Mouse (Mus musculus): ENCODE measurements around the gene Dact3. TPM values are rescaled to one million over a fixed set of nuclear protein-coding genes. Genes with fewer than 3 reads are reported as not detected.
A peak's percentile ranks its signal among the peaks of the same experiment; 100 is the strongest.

The Dact3 gene
- total RNA-seq, 1 experiment from 2014 or later, result 2.6 TPM

DNA sequence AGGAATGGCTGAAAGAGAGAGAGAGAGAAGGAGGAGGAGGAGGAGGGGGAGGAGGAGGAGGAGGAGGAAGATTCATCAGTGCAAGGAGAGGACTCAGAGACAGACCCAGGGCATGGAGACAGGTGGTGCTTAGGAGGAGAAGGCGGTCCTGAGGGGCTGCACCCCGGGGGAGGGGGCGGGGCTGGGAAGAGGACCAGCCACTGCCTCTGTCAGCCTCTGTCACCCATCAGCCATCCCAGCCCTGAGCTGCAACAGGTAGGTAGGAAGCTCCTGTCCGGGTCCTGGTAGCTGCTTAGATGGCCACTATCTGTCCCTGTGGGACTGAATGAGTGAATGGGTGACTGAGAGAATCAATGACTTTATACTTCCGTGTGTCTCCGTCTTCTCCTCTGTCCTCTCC is 18.5 kb downstream of the Dact3 start:
- DNase-seq, result no peak

DNA sequence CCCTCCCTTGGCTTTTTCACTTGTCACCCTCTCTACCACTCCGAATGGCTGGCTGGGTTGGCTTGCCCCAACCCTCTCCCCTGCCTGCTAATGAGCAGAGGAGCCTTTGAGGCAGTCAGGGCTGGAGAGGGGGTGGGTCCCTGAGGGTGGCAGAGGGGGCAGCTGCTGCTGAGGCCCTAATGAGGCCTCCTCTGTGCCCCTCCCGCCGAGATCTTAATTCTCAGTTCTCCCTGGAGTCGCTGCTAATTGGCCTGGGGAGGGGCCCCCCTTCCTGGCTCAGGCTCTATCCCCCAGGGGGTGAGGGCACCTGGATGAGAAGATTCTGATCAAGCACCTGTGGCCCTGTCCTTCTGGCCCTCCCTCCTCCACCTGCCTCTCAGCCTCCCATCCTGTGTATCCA is 19.2 kb downstream of the Dact3 start:
- DNase-seq, result no peak

GRCm38 (mm10) chr7:16895000-16895399 is 19.9 kb downstream of the Dact3 start:
- peak; percentile 88 for DNase-seq

- DNase-seq, result no peak
Observed at GRCm38 (mm10) chr7:16895511-16895910, 20.4 kb downstream of the Dact3 start.

- DNase-seq, result no peak
Observed at GRCm38 (mm10) chr7:16900526-16900925, 25.4 kb downstream of the Dact3 start.

DNA sequence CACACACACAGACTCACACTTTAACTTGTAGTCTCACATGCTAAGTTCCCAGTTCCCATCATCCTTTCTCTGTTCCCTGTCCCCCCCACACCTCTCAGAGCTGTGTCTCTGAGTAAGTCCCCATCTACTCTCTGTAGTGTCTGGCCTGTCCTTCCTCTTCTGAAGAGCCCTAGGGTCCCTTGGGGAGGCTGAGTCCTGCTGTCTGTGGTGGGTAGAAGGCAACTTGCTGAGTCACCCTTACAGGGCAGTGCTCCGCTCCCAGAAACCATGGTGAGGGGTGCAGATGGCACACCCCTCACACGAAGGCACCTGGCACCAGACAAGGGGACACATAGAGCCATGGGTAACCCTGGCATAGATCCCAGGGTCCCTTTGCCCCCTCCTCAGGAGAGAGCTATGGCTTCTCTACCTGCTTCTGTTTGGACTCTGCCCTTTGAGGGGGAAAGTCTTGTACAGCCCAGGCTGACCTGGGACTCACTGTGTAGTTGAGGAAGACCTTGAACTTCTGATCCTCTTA is 28.4 kb downstream of the Dact3 start:
- DNase-seq, result no peak

DNA sequence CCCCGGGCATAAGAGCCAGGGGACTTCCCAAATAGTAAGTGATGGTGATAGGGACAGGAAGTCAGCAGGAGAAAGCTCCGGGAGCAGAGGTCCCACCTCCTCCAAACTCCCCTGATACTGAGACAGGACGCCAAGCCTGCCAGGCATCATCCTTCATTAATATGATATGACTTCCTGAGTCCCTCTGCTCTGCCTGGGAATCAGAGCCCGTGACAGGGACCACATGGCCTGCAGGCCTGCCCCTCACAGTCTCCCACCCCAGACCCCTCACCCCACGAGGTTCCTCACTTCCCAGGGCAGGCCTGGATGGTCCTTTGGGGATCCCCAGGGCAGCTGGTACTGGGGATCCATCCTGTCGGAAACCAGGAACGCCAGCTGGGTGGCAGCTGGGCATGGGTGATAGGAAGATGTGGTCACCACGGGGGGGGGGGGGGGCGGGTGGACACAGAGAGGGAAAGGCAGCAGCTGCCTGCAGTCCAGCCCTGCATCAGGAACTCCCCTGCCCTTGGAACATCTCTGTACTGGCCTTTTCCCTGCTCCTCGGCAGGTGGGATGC is 29.1 kb downstream of the Dact3 start:
- no peak for DNase-seq

GRCm38 (mm10) chr7:16905491-16906021 is 30.4 kb downstream of the Dact3 start:
- DNase-seq, result peak; percentile 68

DNA sequence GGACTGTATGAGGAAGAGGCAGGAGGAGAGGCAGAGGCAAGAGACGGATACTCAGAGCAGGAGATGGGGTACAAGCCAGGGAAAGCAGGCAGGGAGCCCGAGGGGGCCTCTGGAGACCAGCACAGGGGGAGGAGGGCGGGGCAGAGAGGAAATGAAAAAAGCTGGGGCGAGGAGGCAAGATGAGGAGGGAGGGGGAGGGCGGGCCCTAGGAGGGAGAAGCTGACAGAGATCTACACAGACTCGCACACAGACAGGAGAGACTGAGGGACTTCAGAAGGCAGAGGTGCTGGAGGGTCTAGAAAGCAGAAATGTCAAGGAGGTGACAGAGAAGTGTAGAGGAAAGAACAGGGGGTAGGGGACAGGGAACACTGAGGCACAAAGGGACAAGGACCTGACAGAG is 31.2 kb downstream of the Dact3 start, which contains the start of gene Ptgir:
Gene Ptgir (plus strand): TSS at position 210 of the 400 bp plus-strand sequence.
- peak; percentile 49 for DNase-seq

- no peak for DNase-seq
Observed at GRCm38 (mm10) chr7:16906889-16907559, 31.9 kb downstream of the Dact3 start.

DNA sequence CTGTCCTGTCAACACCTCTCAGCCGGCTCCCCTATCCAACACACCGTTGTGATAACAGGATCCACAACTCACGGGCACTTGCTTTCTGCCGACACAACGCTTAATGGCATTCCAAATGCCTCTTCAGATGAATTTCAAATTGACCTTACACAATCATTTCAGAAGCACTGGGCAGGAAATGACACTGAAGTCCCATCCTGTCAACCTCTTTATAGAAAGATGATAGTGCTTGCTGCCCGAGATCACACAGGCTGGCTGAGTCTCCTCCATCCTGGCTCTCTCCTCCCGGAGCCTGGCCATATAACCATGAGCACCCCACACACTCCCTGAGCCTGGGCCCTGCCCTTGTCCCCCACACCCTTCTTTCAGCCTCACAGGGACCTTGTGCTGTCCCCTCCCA is 32.7 kb downstream of the Dact3 start:
- no peak for DNase-seq

GRCm38 (mm10) chr7:16908367-16908766 is 33.2 kb downstream of the Dact3 start:
- no peak for DNase-seq

DNA sequence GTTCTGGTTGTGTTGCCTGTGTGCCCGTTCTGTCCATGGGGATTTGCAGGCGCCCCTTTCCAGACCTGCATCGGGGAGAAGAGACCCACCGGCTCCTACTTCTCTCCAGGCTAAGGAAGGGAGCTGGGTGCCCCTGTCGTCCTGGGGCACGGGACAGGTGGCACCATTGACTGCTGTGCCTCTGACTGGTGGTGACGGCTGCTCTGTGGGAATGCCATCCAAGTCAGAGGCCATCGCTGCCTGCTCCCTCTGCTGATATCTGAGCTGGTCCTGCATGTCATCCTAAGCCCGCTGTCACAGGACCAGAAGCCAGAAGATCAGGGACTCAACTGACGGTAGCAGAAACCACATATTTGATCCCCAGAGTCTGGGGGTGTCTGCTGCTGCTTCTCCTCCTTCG is 33.7 kb downstream of the Dact3 start:
- no peak for DNase-seq

GRCm38 (mm10) chr7:16909909-16910308 is 34.8 kb downstream of the Dact3 start:
- peak; percentile 30 for DNase-seq

DNA sequence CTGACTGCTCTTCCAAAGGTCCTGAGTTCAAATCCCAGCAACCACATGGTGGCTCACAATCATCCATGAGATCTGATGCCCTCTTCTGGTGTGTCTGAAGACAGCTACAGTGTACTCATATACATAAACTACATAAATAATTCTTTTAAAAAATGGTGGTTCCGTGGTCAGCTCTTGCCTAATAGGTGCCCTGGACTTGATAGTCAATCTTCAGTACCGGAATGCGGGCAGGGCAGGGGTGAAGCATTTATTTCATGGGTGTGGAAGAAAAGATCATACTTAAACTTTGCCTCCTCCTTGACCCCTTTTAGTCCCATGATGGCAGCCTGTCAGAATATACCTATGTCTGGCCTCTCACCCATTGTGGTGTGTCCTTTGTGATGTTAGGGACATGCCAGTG is 36.8 kb downstream of the Dact3 start:
- DNase-seq, result no peak

DNA sequence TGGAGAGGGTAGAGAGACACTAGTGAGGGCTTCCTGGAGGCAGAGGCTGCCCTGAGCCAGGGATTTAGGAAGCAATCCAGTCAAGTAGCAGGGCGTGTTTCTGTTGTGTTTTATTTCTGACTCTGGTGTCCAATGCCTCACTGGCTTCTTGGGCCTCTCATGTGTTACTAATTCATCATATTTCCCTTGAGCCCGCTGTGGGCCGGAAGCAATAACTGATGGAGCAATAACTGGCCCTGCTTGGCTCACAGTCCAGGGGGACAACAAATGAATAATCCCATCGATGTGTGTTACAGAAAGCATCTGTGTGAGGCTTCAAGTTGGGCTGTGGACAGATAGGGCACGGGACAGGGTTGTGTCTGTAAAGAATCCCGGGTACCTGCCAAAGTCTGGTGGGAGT is 37.2 kb downstream of the Dact3 start:
- DNase-seq, result peak; percentile 27

DNA sequence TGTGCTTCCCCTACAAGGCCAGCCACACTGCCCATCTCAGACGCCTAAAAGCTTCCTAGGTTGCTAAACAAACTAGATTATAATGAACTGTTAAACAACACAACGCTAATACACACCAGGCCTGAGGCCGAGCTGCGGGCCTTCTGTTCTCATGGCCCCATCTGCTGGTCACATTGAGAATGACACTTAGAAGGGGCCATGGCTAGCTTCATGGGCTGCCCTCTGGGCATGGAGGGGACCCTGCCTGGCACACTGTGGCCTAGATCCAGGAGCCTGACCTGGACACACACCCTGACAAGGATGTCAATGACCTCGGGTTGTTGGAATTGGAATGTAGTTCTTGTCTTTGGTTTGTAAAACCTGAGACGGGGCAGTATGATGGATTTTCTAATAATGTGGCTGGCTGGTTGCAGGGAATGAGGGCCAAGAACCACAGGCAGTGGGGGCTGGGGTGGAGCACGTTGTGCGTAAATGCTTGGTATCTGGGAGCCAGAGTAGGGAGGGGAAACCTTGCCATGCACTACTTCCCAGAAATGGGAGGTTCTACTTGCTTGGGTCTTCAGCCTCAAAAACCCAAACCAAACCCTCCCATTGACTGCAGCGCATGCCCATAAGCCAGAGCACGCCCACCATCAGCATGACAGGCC is 38.8 kb downstream of the Dact3 start:
- peak; percentile 85 for DNase-seq

DNA sequence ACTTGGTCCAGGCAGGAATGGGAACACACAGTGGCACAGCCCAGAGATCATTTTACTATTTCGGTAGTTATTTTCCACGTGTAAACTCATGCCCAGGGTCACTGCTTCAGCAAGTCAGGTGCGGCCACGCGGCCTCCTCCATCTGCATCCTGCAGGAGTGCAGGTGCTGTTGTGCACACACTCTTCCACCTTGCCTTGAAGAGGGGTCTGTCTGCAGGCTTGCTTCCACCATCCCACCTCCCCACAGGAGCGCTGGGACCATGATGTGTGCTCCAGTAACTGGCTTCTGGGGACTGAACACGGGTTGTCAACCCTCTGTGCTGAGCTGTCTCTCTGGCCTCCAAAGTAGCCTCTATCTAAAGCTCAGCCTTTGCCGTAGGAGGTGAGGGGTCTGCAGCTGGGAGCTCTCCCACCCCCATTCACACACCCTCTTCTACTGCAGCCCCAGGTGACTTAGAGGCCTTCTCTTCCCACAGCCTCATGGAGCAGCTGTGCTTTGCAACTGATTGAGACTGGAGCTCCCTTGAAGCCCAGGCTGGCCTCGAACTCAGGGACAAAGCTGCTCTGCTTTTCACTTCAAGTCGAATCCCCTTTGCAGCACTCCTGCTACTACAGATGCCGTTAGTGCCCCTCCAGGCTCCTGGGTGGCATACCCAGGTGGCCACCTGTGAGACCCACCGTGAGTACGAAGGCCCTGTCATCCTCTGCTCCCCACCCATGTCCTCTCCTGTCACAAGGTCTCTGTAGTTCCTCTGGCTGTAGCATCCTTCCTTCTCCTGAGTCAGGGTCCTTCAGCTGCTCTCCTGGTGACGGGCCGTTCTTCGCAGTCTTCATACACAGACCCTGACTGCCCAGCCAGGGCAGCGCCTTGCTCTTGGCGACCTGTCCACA is 39.6 kb downstream of the Dact3 start:
- DNase-seq, result no peak

GRCm38 (mm10) chr7:16915461-16916340 is 40.6 kb downstream of the Dact3 start:
- no peak for DNase-seq

- peak; percentile 55 for DNase-seq
Observed at GRCm38 (mm10) chr7:16916342-16917265, 41.5 kb downstream of the Dact3 start.

Data from adrenal gland, postnatal 14 days (tissue).